Mouse (Mus musculus) lung, embryonic 15.5 days (tissue): ENCODE measurements at regions not wholly inside any gene's neighbourhood (a gene's known extent, or its start where the extent isn't known, plus 50 kb on each side); places are given as distances from the start of the nearest gene placed in this dataset.
A peak's percentile ranks its signal among the peaks of the same experiment; 100 is the strongest.

Source experiments
- ATAC-seq: fragments of 200-750 bp; cut with Nextera tagmentation; 2 replicates; pipeline ENCODE4 v1.8.0; 2017; ENCODE audit warnings: moderate number of reproducible peaks, borderline replicate concordance; ENCODE audit not compliant: low FRiP score, low TSS enrichment; ENCODE audit errors: extremely low read depth
- H3K27ac ChIP-seq: fragments of 300-500 bp; sonication (generic); 2 replicates; pipeline ENCODE4 v1.5.1; 2015; ENCODE audit warnings: moderate library complexity, mild to moderate bottlenecking, inconsistent platforms
- H3K27me3 ChIP-seq: fragments of 300-500 bp; sonication (generic); 2 replicates; pipeline ENCODE4 v1.6.1; 2015; ENCODE audit warnings: inconsistent platforms
- H3K36me3 ChIP-seq: fragments of 300-500 bp; sonication (generic); 2 replicates; pipeline ENCODE4 v1.6.1; 2015; ENCODE audit warnings: inconsistent platforms
- H3K4me1 ChIP-seq: fragments of 300-500 bp; sonication (generic); 2 replicates; pipeline ENCODE4 v1.6.1; 2015; ENCODE audit warnings: inconsistent platforms
- H3K4me2 ChIP-seq: fragments of 300-500 bp; sonication (generic); 2 replicates; pipeline ENCODE4 v1.6.1; 2015; ENCODE audit warnings: inconsistent platforms, mild to moderate bottlenecking, moderate library complexity
- H3K4me3 ChIP-seq: fragments of 300-500 bp; sonication (generic); 2 replicates; pipeline ENCODE4 v1.5.1; 2015; ENCODE audit warnings: mild to moderate bottlenecking, inconsistent platforms
- H3K9ac ChIP-seq: fragments of 300-500 bp; sonication (generic); 2 replicates; pipeline ENCODE4 v1.6.1; 2015; ENCODE audit warnings: inconsistent platforms
- H3K9me3 ChIP-seq: fragments of 300-500 bp; sonication (generic); 2 replicates; pipeline ENCODE4 v1.6.1; 2016; ENCODE audit warnings: inconsistent platforms
- WGBS: fragments of 180-500 bp; shearing (Covaris S2); methylation state at CpG from one replicate; pipeline ENCODE4 v1.1.7; 2015; 5-methylcytosine and 5-hydroxymethylcytosine counted together

GRCm38 (mm10) chr15:67355334-67355733 lies 854.6 kb upstream of the Lrrc6 start:
- no peaks in the 10 kb centered on the region for H3K36me3 ChIP-seq

GRCm38 (mm10) chr15:67354598-67355159 lies 854.0 kb upstream of the Lrrc6 start:
- Histone ChIP-seq H3K27me3 (no peaks in the 10 kb centered on the region), H3K36me3 (no peaks in the 10 kb centered on the region), H3K27ac (no peak overlapping the region), H3K9ac (no peak overlapping the region), H3K4me3 (no peak overlapping the region), H3K4me2 (no peak overlapping the region), H3K4me1 (no peaks in the 10 kb centered on the region), H3K9me3 (no peaks in the 10 kb centered on the region)
- no peak for ATAC-seq

More at GRCm38 (mm10) chr15:67355334-67355733, 854.6 kb upstream of the Lrrc6 start:
- H3K27ac ChIP-seq: no peak overlapping the region
- no peak overlapping the region for H3K4me3 ChIP-seq
- H3K4me1 ChIP-seq: no peaks in the 10 kb centered on the region
- H3K27me3 ChIP-seq: no peaks in the 10 kb centered on the region
- H3K9me3 ChIP-seq: no peaks in the 10 kb centered on the region
- no peak for ATAC-seq
- H3K4me2 ChIP-seq: no peak overlapping the region
- no peak overlapping the region for H3K9ac ChIP-seq

DNA sequence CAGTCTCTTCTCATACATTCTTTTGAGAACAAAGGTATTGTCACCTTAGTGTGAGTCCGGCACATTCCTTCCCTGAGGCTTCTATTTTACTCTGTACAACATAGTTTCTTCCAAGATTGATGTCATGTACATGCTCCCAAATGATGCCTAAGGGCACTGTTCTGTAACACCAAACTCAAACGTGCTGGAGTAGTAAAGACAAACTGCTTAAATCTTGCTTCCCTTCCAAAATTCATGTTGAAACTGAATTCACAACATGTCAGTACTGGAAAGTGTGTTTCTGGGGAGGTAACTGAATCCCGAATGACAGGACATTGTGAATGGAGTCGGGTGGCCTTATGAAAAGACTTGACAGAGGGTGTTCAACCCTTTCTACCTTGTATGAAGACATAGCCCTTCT lies 848.8 kb upstream of the Lrrc6 start:
- Histone ChIP-seq H3K9me3 (no peaks in the 10 kb centered on the region), H3K4me1 (no peaks in the 10 kb centered on the region), H3K4me2 (no peak overlapping the region), H3K9ac (no peak overlapping the region), H3K36me3 (no peaks in the 10 kb centered on the region), H3K4me3 (no peak overlapping the region), H3K27me3 (no peaks in the 10 kb centered on the region), H3K27ac (no peak overlapping the region)
- no peak for ATAC-seq
- WGBS: 83% methylated on average over 4 of the region's 4 CpGs

DNA sequence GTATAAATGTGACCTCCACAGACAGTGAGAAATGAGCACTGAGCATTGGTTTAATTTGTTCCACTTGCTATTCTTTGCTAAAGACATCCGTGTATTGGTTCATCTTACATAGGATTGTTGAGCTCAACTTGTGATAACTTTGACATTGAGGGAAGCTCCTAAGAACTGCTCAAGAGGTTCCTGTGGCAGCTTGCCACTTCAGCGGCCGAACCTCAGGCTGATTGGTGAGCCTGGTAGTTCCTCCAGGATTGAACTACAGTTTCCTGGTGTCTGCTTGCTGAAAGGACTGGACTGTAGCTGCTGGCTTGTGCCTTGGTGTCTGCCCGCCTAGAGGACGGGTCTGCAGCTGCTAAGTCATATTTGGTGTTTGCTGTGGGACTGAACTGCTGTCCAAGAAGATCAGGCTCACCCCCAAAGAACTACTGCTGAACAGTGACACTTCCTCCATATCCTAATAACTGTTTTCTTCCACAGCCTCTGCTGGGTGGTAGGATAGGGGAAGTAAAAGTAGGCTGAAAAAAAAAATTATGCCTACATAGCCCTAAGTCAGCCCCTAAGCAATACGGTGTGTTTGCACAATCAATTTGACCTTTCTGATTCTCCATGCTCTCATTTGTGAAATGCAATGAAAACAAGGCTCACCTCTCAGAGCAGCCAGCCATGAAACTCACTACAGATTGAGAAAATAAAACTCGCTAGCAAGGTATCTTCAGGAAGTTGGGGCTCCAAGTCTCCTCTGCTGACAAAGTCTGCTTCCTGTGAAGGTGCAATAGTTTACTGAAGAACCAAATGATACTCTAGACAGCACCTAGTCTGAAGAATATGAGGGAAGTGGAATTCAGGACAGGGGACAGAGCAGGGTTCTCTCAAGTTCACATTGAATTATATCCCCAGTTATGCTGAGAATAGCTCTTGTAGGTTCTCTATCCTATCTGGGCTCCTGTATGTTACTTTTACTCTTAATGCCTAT lies 844.8 kb upstream of the Lrrc6 start:
- no peaks in the 10 kb centered on the region for H3K27me3 ChIP-seq
- no peak overlapping the region for H3K9ac ChIP-seq
- 70% methylated on average over 7 of the region's 7 CpGs for WGBS
- H3K36me3 ChIP-seq: no peaks in the 10 kb centered on the region
- H3K4me2 ChIP-seq: no peak overlapping the region
- H3K27ac ChIP-seq: no peak overlapping the region
- no peaks in the 10 kb centered on the region for H3K9me3 ChIP-seq
- no peak for ATAC-seq
- H3K4me3 ChIP-seq: no peak overlapping the region
- no peaks in the 10 kb centered on the region for H3K4me1 ChIP-seq

DNA sequence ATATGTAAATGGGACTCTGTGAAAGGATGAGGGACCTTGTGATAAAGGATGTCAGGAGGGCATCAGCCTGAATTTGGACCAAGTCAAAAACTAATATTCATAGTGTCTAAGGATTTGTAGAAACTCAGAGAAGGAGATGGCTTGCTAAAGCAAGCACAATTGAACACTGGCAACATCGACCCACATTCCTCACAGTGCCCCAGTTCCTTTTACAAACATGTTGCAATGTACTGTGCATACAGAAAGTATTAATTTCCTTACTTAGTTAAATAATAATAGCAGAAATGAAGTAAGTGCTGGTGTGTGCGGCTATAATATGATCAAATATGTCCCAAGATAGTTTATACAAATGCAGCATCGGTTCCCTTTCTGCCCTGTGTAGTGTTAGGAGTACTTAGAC lies 841.3 kb upstream of the Lrrc6 start:
- 81% methylated on average over 3 of the region's 3 CpGs for WGBS
- Histone ChIP-seq H3K27ac (no peak overlapping the region), H3K27me3 (no peaks in the 10 kb centered on the region), H3K4me3 (no peak overlapping the region), H3K9me3 (no peaks in the 10 kb centered on the region), H3K4me1 (no peaks in the 10 kb centered on the region), H3K36me3 (no peaks in the 10 kb centered on the region), H3K9ac (no peak overlapping the region), H3K4me2 (no peak overlapping the region)
- ATAC-seq: no peak

DNA sequence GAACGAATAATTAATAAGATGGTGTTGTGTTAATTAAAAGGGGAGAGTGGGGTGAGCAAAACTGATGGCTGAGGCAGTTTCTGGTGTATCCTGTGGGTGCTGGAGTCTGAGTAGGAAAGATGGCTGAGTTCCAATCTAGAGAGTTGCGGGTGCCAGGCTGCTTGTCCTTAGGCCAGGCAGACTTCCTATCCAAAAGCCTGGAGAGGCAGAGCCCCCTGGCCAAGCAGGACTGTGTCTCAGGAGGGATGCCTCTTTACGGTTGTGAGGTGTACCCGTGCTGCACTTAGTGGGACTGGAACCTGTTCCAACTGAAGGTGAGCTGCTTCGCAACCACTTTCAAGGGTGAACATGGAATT lies 836.3 kb upstream of the Lrrc6 start:
- Histone ChIP-seq H3K27ac (no peak overlapping the region), H3K4me2 (no peak overlapping the region), H3K4me1 (no peaks in the 10 kb centered on the region), H3K27me3 (no peaks in the 10 kb centered on the region), H3K9me3 (no peaks in the 10 kb centered on the region), H3K9ac (no peak overlapping the region), H3K4me3 (no peak overlapping the region), H3K36me3 (no peaks in the 10 kb centered on the region)
- 76% methylated on average over 5 of the region's 5 CpGs for WGBS
- ATAC-seq: no peak

GRCm38 (mm10) chr15:67336294-67337039 lies 835.8 kb upstream of the Lrrc6 start:
- no peak overlapping the region for H3K9ac ChIP-seq
- H3K27me3 ChIP-seq: no peaks in the 10 kb centered on the region
- H3K4me3 ChIP-seq: no peak overlapping the region
- H3K36me3 ChIP-seq: no peaks in the 10 kb centered on the region
- no peak for ATAC-seq
- H3K9me3 ChIP-seq: no peaks in the 10 kb centered on the region
- no peak overlapping the region for H3K27ac ChIP-seq
- H3K4me1 ChIP-seq: no peaks in the 10 kb centered on the region
- 55% methylated on average over 5 of the region's 5 CpGs for WGBS
- no peak overlapping the region for H3K4me2 ChIP-seq

- H3K4me3 ChIP-seq: no peak overlapping the region
- no peak overlapping the region for H3K27ac ChIP-seq
- no peaks in the 10 kb centered on the region for H3K27me3 ChIP-seq
- no peaks in the 10 kb centered on the region for H3K36me3 ChIP-seq
- H3K4me2 ChIP-seq: no peak overlapping the region
- ATAC-seq: no peak
- WGBS: 57% methylated on average over 1 of the region's 1 CpGs
- H3K9me3 ChIP-seq: no peaks in the 10 kb centered on the region
- H3K4me1 ChIP-seq: no peaks in the 10 kb centered on the region
- H3K9ac ChIP-seq: no peak overlapping the region
Observed at GRCm38 (mm10) chr15:67332521-67332920, 831.8 kb upstream of the Lrrc6 start.

- 58% methylated on average over 2 of the region's 2 CpGs for WGBS
Observed at GRCm38 (mm10) chr15:67320292-67320691, 819.6 kb upstream of the Lrrc6 start.

DNA sequence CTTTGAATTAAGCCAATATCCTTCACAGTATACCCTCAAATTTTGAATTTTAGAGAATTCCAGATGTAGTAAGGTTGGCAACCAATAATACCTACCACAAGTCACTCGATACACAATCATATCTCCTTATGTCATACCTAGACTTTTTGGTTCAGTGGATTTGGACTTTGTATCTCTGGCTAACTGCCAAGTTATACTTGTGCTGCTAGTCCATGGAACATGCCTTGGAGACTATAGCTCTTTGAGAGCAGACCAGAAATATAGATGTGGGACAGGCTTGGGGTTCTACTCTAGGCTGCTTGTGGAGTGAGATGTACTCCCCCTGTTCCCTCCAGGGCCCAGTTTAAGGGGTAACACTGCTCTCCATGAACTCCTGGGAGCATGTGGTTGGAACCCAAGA lies 814.5 kb upstream of the Lrrc6 start:
- H3K4me2 ChIP-seq: no peak overlapping the region
- H3K4me1 ChIP-seq: no peaks in the 10 kb centered on the region
- H3K27ac ChIP-seq: no peak overlapping the region
- H3K4me3 ChIP-seq: no peak overlapping the region
- no peaks in the 10 kb centered on the region for H3K9me3 ChIP-seq
- no peaks in the 10 kb centered on the region for H3K27me3 ChIP-seq
- H3K9ac ChIP-seq: no peak overlapping the region
- H3K36me3 ChIP-seq: no peaks in the 10 kb centered on the region
- 77% methylated on average over 1 of the region's 1 CpGs for WGBS
- ATAC-seq: no peak

More at GRCm38 (mm10) chr15:67320292-67320691, 819.6 kb upstream of the Lrrc6 start:
- H3K9ac ChIP-seq: no peak overlapping the region
- no peaks in the 10 kb centered on the region for H3K27me3 ChIP-seq
- H3K4me3 ChIP-seq: no peak overlapping the region
- no peak overlapping the region for H3K4me2 ChIP-seq
- no peaks in the 10 kb centered on the region for H3K36me3 ChIP-seq
- no peak for ATAC-seq
- H3K9me3 ChIP-seq: no peaks in the 10 kb centered on the region
- no peak overlapping the region for H3K27ac ChIP-seq
- no peaks in the 10 kb centered on the region for H3K4me1 ChIP-seq

DNA sequence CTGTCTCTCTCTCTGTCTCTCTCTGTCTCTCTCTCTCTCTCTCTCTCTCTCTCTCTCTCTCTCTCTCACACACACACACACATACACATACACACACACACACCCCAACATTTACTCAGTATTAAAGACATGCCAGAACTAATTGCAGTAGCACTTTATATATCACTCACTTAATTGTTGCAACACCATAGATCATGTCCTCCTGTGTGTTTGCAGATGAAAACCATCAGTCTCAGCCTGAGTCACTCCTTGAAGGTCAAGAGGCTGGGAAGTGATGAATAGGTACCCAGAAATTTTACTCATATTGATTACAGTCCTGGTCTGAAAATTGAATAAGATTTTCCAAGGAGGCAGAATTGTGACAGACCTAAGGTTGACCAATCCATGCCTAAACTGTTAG lies 812.9 kb upstream of the Lrrc6 start:
- Histone ChIP-seq H3K4me3 (no peak overlapping the region), H3K27ac (no peak overlapping the region), H3K9me3 (no peaks in the 10 kb centered on the region), H3K27me3 (no peaks in the 10 kb centered on the region), H3K9ac (no peak overlapping the region), H3K4me1 (no peaks in the 10 kb centered on the region), H3K36me3 (no peaks in the 10 kb centered on the region), H3K4me2 (no peak overlapping the region)
- ATAC-seq: peak; percentile 59; the same call in 1 of the 2 replicates

- Histone ChIP-seq H3K9me3 (no peaks in the 10 kb centered on the region), H3K27ac (no peak overlapping the region), H3K4me1 (peaks cover 11% of the 10 kb centered on the region), H3K36me3 (no peaks in the 10 kb centered on the region), H3K4me2 (no peak overlapping the region), H3K27me3 (no peaks in the 10 kb centered on the region), H3K4me3 (no peak overlapping the region), H3K9ac (no peak overlapping the region)
- WGBS: 36% methylated on average over 1 of the region's 1 CpGs
- no peak for ATAC-seq
Observed at GRCm38 (mm10) chr15:67305681-67306080, 805.0 kb upstream of the Lrrc6 start.
